Mouse (Mus musculus): ENCODE results near the gene Nin.
"Not testable (repeated sequence)": the region's sequence is repeated elsewhere in the genome, so short reads cannot be mapped to it uniquely, and the experiment has no call there.

Gene Nin

DNA sequence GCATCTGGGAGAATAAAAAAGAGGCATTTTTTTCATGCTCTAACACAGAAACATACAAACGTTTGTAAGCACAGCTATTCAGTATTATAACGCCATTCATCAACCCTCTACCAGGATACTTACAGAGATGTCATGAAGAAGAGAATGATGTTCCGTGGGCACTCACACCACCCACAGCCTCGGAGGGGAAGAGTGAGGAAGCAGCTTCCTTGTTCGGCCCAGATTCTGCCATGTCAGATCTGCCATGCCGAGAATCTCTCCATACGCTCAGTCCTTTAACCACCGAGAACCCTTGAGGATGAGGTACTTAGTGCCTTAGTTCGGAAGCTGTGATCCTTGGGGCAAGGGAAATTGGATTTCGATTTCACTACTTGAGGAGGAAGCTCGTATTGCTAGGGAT, at the start of gene Nin:
Nin (minus strand) TSS at position 367 of the 400 bp plus-strand sequence.
- no peak for DNase-seq (ENCODE audit: low spot score)

DNA sequence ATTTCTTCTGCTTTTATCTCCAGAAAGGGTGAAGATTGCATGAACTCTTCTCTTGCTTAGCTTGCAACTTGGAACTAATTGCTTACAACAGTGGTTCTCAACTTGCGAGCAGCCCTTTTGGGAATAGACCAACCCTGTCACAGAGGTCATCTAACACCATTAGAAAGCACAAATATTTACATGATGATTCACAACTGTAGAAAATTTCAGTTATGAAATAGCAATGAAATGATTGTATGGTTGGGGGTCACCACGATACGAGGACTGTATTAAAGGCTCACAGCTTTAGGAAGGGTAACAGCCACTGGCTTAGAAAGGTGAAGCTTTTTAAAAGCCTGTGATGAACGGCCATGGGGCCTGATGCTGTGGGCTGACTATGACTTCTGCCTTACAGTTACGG, 47.5 kb upstream of the Nin start:
- no peak for DNase-seq (ENCODE audit: low spot score)

DNA sequence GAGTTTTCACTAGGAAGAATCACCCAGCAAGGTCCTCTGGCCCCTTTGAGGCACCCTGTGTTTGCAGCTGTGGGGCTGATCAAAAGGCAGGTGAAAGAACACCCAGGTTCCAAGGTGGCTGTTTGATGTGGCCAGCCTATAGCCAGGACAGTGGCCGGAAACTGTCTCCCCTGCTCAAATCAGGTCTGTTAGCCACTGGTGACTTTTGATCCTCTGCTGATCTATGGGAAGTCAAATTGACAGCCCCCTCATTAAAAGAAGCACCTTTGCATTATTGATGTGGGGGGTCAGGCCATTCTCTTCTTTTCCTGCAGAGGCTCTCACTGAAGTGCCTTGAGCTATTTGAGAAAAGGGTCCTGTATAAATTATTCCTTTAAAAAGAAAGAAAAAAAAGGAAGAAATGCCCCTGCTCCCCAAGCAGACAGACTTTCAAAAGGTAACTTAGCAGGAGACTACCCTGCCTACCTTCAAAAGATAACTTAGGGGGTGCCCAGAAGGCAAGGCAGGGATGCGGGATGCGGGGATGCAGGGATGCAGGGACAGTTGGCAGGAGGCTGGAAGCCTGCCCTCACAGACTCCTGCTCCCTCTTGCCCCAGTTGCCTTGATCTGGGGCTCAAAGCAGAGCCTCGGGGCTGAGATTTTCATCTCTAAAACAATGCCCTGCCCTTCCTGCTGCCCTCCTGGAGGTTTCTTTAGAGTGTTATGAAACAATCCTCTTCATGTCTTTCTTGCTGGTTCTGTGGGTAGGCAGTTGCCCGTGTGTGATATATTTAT, 44.0 kb upstream of the Nin start:
- DNase-seq (ENCODE audit: low spot score): no peak

DNA sequence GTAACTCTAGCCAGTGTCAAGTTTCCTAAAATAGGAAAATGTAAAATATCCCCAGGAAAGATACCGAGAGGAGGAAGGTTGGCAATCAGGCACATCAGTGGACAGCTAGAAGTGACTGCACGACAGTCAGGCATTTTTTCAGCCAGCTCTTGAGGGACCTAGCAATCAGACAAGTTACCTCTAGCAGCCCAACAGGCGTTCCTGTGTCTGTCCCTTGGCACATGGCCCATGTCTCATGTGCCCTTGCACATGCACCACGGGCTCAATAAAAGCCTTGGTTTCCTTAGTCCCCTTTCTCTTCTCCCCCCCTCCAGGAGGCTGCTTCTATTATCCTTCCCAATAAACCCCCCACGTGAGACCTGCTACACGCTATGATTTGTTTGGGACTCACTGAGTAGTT, 42.7 kb upstream of the Nin start:
- DNase-seq (ENCODE audit: low spot score): no peak

DNA sequence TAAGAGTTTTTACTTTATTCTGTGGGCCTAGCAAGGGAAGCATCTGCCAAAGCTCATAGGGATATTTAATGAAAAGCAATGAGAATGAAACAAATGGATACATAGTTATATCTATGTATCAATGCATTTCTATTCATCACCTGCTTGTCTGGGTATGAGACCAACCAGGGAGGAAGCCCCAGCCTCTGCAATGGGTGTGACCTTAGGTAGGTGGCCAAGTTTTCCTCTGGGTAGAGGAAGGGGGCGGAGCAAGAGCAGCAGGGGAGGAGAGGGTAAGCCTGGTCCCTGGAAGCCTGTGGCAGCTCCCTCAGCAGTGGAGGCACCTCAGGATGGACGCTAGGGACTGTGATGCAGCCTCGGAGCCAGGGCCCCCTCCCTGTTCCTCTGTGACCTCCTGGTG, 40.3 kb upstream of the Nin start, which contains the start of gene Abhd12b:
Abhd12b (plus strand) TSS at position 301 of the 400 bp plus-strand sequence.
- no peak for DNase-seq (ENCODE audit: low spot score)

- DNase-seq (ENCODE audit: low spot score): no peak
Measured at GRCm38 (mm10) chr12:70148631-70149265, 35.2 kb upstream of the Nin start.

GRCm38 (mm10) chr12:70147986-70148630, 34.6 kb upstream of the Nin start:
- DNase-seq (ENCODE audit: low spot score): no peak

GRCm38 (mm10) chr12:70145586-70145985, 32.1 kb upstream of the Nin start:
- DNase-seq (ENCODE audit: low spot score): no peak

- peak; percentile 48 for DNase-seq (ENCODE audit: low spot score)
Measured at GRCm38 (mm10) chr12:70144637-70145448, 31.3 kb upstream of the Nin start.

GRCm38 (mm10) chr12:70144106-70144587, 30.6 kb upstream of the Nin start:
- not testable (repeated sequence) for DNase-seq (ENCODE audit: low spot score)

GRCm38 (mm10) chr12:70140993-70141576, 27.6 kb upstream of the Nin start:
- DNase-seq (ENCODE audit: low spot score): no peak

DNA sequence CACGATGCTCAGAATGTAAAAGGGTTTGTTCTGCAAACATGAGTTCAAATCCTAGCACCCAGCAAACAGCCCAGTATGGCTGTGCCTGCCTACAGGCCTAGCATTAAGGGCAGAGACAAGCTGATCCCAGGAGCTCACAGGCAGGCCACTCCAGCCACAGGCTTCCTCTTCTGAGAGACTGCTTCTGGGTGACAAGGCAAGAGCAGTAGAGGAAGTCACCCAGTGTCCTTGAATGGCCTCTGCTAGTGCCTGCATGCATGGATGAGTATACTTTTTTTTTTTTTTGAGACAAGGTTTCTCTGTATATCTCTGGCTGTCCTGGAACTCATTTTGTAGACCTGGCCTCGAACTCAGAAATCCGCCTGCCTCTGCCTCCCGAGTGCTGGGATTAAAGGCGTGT, 27.0 kb upstream of the Nin start:
- DNase-seq (ENCODE audit: low spot score): no peak

DNA sequence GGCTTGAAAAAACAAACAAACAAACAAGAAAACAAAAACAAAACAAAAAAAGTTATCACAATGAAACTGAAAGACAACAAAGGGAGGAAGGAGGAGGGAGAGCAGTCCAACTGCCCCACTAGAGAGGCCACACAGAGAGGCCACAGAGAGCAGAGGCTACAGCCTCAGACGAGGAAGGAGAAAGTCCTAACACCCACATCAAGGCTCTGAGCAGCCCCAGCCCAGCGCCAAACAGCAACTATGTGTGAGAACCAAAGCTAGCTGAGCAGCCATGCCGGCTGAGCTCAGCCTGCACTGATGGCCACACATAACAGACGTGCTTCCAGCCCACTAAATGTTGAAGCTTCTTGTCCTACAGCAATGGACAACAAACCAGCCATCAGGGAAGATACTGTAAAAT, 26.4 kb upstream of the Nin start:
- no peak for DNase-seq (ENCODE audit: low spot score)

DNA sequence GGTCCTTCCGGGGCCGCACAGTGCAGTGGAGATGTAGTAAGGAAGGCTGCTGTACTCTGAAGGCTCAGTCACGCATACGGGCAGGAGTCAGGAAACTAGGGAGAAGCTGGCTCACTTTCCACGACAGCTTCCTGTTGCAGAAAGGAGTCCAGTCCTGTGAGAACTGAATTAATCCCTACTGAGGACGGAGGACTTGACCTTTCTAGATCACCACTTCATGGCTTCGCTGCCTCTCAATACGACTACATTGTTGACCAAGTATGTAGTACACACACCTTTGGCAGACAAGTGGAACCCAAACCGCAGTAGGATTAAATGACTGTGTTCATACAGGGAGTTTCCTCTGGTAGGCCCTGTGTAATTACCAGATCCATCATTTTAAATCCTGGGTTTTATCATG, 24.1 kb upstream of the Nin start:
- no peak for DNase-seq (ENCODE audit: low spot score)

DNA sequence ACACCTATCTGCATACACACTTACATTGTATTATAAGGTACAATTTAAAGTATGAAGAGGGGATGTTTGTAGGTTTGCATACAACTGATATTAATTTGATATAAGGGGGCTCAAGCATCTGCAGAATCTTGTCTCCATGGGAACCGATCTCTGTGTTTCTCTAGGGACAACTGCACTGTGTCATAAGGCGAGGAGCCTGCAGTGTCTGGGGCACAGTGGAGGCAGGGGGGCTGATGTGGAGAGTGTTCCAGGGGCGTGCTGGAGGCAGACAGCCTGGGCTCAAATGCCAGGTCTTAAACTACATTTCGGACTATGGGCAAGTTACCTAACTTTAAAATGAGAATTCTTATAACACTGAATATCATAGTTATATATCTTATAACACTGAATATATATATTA, 23.6 kb upstream of the Nin start:
- DNase-seq (ENCODE audit: low spot score): no peak

- no peak for DNase-seq (ENCODE audit: low spot score)
Measured at GRCm38 (mm10) chr12:70136185-70136756, 22.8 kb upstream of the Nin start.

GRCm38 (mm10) chr12:70134627-70135235, 21.2 kb upstream of the Nin start:
- no peak for DNase-seq (ENCODE audit: low spot score)

DNA sequence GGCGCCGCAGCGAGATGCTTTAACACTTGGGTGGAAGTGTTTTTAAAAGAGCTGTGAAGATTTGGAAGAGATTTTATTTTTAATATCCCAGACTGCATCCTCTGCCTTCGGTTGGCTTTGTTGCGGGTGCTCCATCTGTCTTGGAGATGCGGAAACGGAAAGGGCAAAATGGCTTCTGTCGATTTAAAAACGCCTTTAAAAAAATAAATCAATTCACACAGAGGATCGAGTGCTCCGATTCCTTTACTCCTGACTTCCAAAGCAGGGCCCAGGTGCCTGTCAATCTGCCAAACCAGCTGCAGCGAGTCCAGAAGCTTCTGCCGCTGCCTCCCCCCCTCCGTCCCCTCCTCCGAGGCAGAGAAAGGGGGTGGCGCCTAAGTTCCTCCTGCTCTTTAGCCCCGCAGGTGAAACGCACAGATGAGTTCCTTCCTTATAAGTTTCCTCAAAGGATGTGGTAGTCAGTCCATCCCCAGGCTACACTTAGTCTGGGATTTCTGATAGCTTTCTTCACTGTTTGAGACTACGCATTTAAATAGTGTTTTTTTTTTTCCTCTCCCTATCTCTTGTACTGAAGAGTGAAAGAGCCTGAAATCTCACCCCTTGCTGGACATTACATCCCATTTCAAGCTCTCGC, 17.6 kb upstream of the Nin start:
- DNase-seq (ENCODE audit: low spot score): no peak

GRCm38 (mm10) chr12:70129105-70129504, 15.6 kb upstream of the Nin start:
- DNase-seq (ENCODE audit: low spot score): no peak

- DNase-seq (ENCODE audit: low spot score): no peak
Measured at GRCm38 (mm10) chr12:70126626-70127025, 13.1 kb upstream of the Nin start.

Measured in c-Kit-positive CD71-positive TER-119-positive erythroid progenitor cells, embryonic 14.5 days (primary cell).